Comparison of ENCODE assay signal across 11 mouse cellular contexts in the genomic region with DNA sequence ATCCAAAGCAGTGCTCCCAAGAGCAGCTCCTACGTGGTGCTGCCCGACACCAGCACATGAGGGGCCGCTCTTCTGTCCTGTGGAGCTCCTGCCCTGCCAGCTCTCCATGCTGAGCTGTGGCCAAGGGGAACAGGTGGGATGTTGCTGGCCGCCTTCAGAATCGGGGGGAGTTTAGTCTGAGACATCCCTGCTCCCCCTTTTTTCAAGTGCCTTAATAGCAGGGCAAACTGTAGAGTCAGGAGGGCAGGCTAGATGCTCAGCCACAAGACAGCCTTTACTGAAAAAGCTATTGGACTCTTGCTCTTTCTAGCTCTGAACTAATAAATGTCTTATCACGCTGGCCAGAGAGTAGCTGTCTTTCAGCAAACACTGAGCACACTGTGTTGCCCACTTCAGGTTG. TPM values are rescaled to one million over a fixed set of nuclear protein-coding genes. Genes with fewer than 3 reads are reported as not detected.
A peak's percentile ranks its signal among the peaks of the same experiment; 100 is the strongest.
DNase-seq lines count a peak whose midpoint lies in the region; ATAC-seq and TF ChIP-seq lines count a peak whose summit lies in the region.
"Had no signal": no experiment of that assay in that cellular context is flagged by ENCODE, and none has a peak within 500 bp of the region (broad histone marks: within the 10 kb centered on the region; RNA-seq: fewer than 3 reads in every experiment).

No protein-coding gene starts in this region.

- ATAC-seq in hindbrain, embryonic 11.5 days (ENCODE audit: low FRiP score) = no peak
- ATAC-seq in hindbrain, embryonic 16.5 days = no peak
- no peak for ATAC-seq in embryonic facial prominence, embryonic 12.5 days (ENCODE audit: insufficient number of reproducible peaks, insufficient read depth, low FRiP score, low TSS enrichment)
- no peak for ATAC-seq in limb, embryonic 15.5 days (ENCODE audit: insufficient number of reproducible peaks, low FRiP score, low TSS enrichment, low read depth)

- TF ChIP-seq CTCF in E14TG2a.4 (conservative IDR thresholded peaks at IDR 0.05; ENCODE audit: low read length) = no peak

- H3K27ac ChIP-seq in hindbrain, embryonic 11.5 days (ENCODE audit: low read depth, low read length) = no peak overlapping the region
- H3K27ac ChIP-seq in hindbrain, embryonic 16.5 days (ENCODE audit: low read depth, low read length) = no peak overlapping the region
- H3K27ac ChIP-seq in embryonic facial prominence, embryonic 12.5 days = peak overlapping the region; percentile 85
- H3K27ac ChIP-seq in limb, embryonic 15.5 days = peak overlapping the region; percentile 83

- no peaks in the 10 kb centered on the region for H3K9me3 ChIP-seq in hindbrain, embryonic 11.5 days (ENCODE audit: control insufficient read depth, low read length)
- no peaks in the 10 kb centered on the region for H3K9me3 ChIP-seq in hindbrain, embryonic 16.5 days (ENCODE audit: control insufficient read depth, low read length)
- H3K9me3 ChIP-seq in E14TG2a.4 (ENCODE audit: low read length) = no peaks in the 10 kb centered on the region
- H3K9me3 ChIP-seq in embryonic facial prominence, embryonic 12.5 days = no peaks in the 10 kb centered on the region
- H3K9me3 ChIP-seq in limb, embryonic 15.5 days = no peaks in the 10 kb centered on the region

- H3K9ac ChIP-seq in hindbrain, embryonic 11.5 days (ENCODE audit: low read depth, low read length) = 0 out of 2 replicates have a peak overlapping the region, but pooled peaks have one; percentile 23
- no peak overlapping the region for H3K9ac ChIP-seq in hindbrain, embryonic 16.5 days (ENCODE audit: low read depth, low read length)
- 0 out of 2 replicates have a peak overlapping the region, but pooled peaks have one; percentile 37 for H3K9ac ChIP-seq in embryonic facial prominence, embryonic 12.5 days
- H3K9ac ChIP-seq in limb, embryonic 15.5 days = no peak overlapping the region

- DNase-seq in hindbrain, embryonic 11.5 days (ENCODE audit: low spot score) = no peak
- DNase-seq in adrenal gland, adult 2 months = no peak
- DNase-seq in cerebellum, adult 9-11 months = no peak
- DNase-seq in right cerebral cortex, adult 18-20 months = no peak
- DNase-seq: cerebellum, postnatal 25 days; kidney, postnatal 14 days; lung, postnatal 10 days had no signal

- no peak overlapping the region for H3K4me2 ChIP-seq in hindbrain, embryonic 11.5 days (replicated peaks; ENCODE audit: low read depth, low read length)
- H3K4me2 ChIP-seq in hindbrain, embryonic 16.5 days (ENCODE audit: low read length) = no peak overlapping the region
- H3K4me2 ChIP-seq in embryonic facial prominence, embryonic 12.5 days (replicated peaks) = no peak overlapping the region
- H3K4me2 ChIP-seq in limb, embryonic 15.5 days = no peak overlapping the region

- H3K36me3 ChIP-seq in hindbrain, embryonic 11.5 days (ENCODE audit: control insufficient read depth, insufficient read depth, low read length) = peaks cover 12% of the 10 kb centered on the region
- H3K36me3 ChIP-seq in hindbrain, embryonic 16.5 days (ENCODE audit: control insufficient read depth, insufficient read depth, low read length) = peaks cover 37% of the 10 kb centered on the region
- peaks cover 64% of the 10 kb centered on the region for H3K36me3 ChIP-seq in E14TG2a.4 (ENCODE audit: insufficient read depth, low read length)
- H3K36me3 ChIP-seq in embryonic facial prominence, embryonic 12.5 days = peaks cover 72% of the 10 kb centered on the region
- peaks cover 75% of the 10 kb centered on the region for H3K36me3 ChIP-seq in limb, embryonic 15.5 days

- no peaks in the 10 kb centered on the region; the same call in 1 of the 2 replicates for H3K4me1 ChIP-seq in hindbrain, embryonic 11.5 days (replicated peaks; ENCODE audit: control insufficient read depth, insufficient read depth, low read length)
- H3K4me1 ChIP-seq in hindbrain, embryonic 16.5 days (ENCODE audit: control insufficient read depth, insufficient read depth, low read depth, low read length) = peaks cover 11% of the 10 kb centered on the region
- peaks cover 58% of the 10 kb centered on the region for H3K4me1 ChIP-seq in E14TG2a.4 (replicated peaks; ENCODE audit: low read depth, low read length)
- H3K4me1 ChIP-seq in embryonic facial prominence, embryonic 12.5 days = peaks cover 7% of the 10 kb centered on the region; the same call in 1 of the 2 replicates
- H3K4me1 ChIP-seq in limb, embryonic 15.5 days = peaks cover 14% of the 10 kb centered on the region

- 95% methylated on average over 6 of the region's 6 CpGs for WGBS in hindbrain, embryonic 11.5 days
- 95% methylated on average over 6 of the region's 6 CpGs for WGBS in hindbrain, embryonic 16.5 days
- WGBS in embryonic facial prominence, embryonic 12.5 days = 93% methylated on average over 6 of the region's 6 CpGs
- WGBS in limb, embryonic 15.5 days = 92% methylated on average over 6 of the region's 6 CpGs

- no peak overlapping the region for H3K4me3 ChIP-seq in hindbrain, embryonic 11.5 days (ENCODE audit: low read depth, low read length)
- no peak overlapping the region for H3K4me3 ChIP-seq in hindbrain, embryonic 16.5 days (ENCODE audit: low read length)
- H3K4me3 ChIP-seq in E14TG2a.4 (replicated peaks; ENCODE audit: low read length) = 0 out of 2 replicates have a peak overlapping the region, but pooled peaks have one; percentile 8
- no peak overlapping the region for H3K4me3 ChIP-seq in embryonic facial prominence, embryonic 12.5 days
- H3K4me3 ChIP-seq in limb, embryonic 15.5 days = no peak overlapping the region

- H3K27me3 ChIP-seq in hindbrain, embryonic 11.5 days (ENCODE audit: control insufficient read depth, insufficient read depth, low read length) = no peaks in the 10 kb centered on the region
- no peaks in the 10 kb centered on the region for H3K27me3 ChIP-seq in hindbrain, embryonic 16.5 days (replicated peaks; ENCODE audit: control insufficient read depth, insufficient read depth, low read length)
- H3K27me3 ChIP-seq in E14TG2a.4 (ENCODE audit: insufficient read depth, low read length) = no peaks in the 10 kb centered on the region
- no peaks in the 10 kb centered on the region for H3K27me3 ChIP-seq in embryonic facial prominence, embryonic 12.5 days
- H3K27me3 ChIP-seq in limb, embryonic 15.5 days = no peaks in the 10 kb centered on the region

RNA-seq across cellular contexts. Expression of a gene that starts 10.5 kb away (rescaled TPM):
- polyA plus RNA-seq in hindbrain, embryonic 11.5 days (2014; fragmentation: Nextera tagmentation; extraction: Ambion mirVana) = 27.2 and 29.6 TPM in 2 replicates
- polyA plus RNA-seq in hindbrain, embryonic 16.5 days (2015; fragmentation: Nextera tagmentation; extraction: Ambion mirVana) = 35.7 and 38.7 TPM in 2 replicates
- 46.5 and 49.3 TPM in 2 replicates for polyA plus RNA-seq in embryonic facial prominence, embryonic 12.5 days (2016; fragmentation: Nextera tagmentation; extraction: Ambion mirVana)
- polyA plus RNA-seq in limb, embryonic 15.5 days (2015; fragmentation: Nextera tagmentation; extraction: Ambion mirVana) = 57.3 and 62.0 TPM in 2 replicates
- total RNA-seq in adrenal gland, adult 2 months (2021) = 100 to 1,000 TPM in 1 of 2 experiments, 10 to 100 TPM in 1; 89.8 to 149 TPM
- polyA plus RNA-seq in adrenal gland, adult 2 months (2012; rRNA removed) = 163 and 221 TPM in 2 replicates

RNA-seq across cellular contexts. Expression of a gene that starts 15.7 kb away (rescaled TPM):
- polyA plus RNA-seq in hindbrain, embryonic 11.5 days (2014; fragmentation: Nextera tagmentation; extraction: Ambion mirVana) = 7.8 and 8.2 TPM in 2 replicates
- 14.3 and 19.1 TPM in 2 replicates for polyA plus RNA-seq in hindbrain, embryonic 16.5 days (2015; fragmentation: Nextera tagmentation; extraction: Ambion mirVana)
- polyA plus RNA-seq in embryonic facial prominence, embryonic 12.5 days (2016; fragmentation: Nextera tagmentation; extraction: Ambion mirVana) = 27.0 and 28.7 TPM in 2 replicates
- 31.1 and 31.2 TPM in 2 replicates for polyA plus RNA-seq in limb, embryonic 15.5 days (2015; fragmentation: Nextera tagmentation; extraction: Ambion mirVana)
- total RNA-seq in adrenal gland, adult 2 months (2021) = 10 to 100 TPM; 39.8 to 62.1 TPM
- 165 and 177 TPM in 2 replicates for polyA plus RNA-seq in adrenal gland, adult 2 months (2012; rRNA removed)

RNA-seq across cellular contexts. Expression of a gene that starts 37.8 kb away (rescaled TPM):
- polyA plus RNA-seq in hindbrain, embryonic 11.5 days (2014; fragmentation: Nextera tagmentation; extraction: Ambion mirVana) = 36.9 and 39.3 TPM in 2 replicates
- polyA plus RNA-seq in hindbrain, embryonic 16.5 days (2015; fragmentation: Nextera tagmentation; extraction: Ambion mirVana) = 63.3 and 70.6 TPM in 2 replicates
- polyA plus RNA-seq in embryonic facial prominence, embryonic 12.5 days (2016; fragmentation: Nextera tagmentation; extraction: Ambion mirVana) = 61.3 and 63.7 TPM in 2 replicates
- 43.3 and 48.7 TPM in 2 replicates for polyA plus RNA-seq in limb, embryonic 15.5 days (2015; fragmentation: Nextera tagmentation; extraction: Ambion mirVana)
- total RNA-seq in adrenal gland, adult 2 months (2021) = 10 to 100 TPM; 75.5 to 76.9 TPM
- 43.8 and 54.1 TPM in 2 replicates for polyA plus RNA-seq in adrenal gland, adult 2 months (2012; rRNA removed)

RNA-seq across cellular contexts. Expression of a gene that starts 40.8 kb away (rescaled TPM):
- polyA plus RNA-seq in hindbrain, embryonic 11.5 days (2014; fragmentation: Nextera tagmentation; extraction: Ambion mirVana) = 13.4 and 14.7 TPM in 2 replicates
- polyA plus RNA-seq in hindbrain, embryonic 16.5 days (2015; fragmentation: Nextera tagmentation; extraction: Ambion mirVana) = 9.2 and 13.2 TPM in 2 replicates
- polyA plus RNA-seq in embryonic facial prominence, embryonic 12.5 days (2016; fragmentation: Nextera tagmentation; extraction: Ambion mirVana) = 24.7 and 26.0 TPM in 2 replicates
- polyA plus RNA-seq in limb, embryonic 15.5 days (2015; fragmentation: Nextera tagmentation; extraction: Ambion mirVana) = 22.7 and 24.9 TPM in 2 replicates
- 10 to 100 TPM; 42.6 to 44.2 TPM for total RNA-seq in adrenal gland, adult 2 months (2021)
- 102 and 104 TPM in 2 replicates for polyA plus RNA-seq in adrenal gland, adult 2 months (2012; rRNA removed)

RNA-seq across cellular contexts. Expression of a gene that starts 40.9 kb away (rescaled TPM):
- polyA plus RNA-seq in hindbrain, embryonic 11.5 days (2014; fragmentation: Nextera tagmentation; extraction: Ambion mirVana) = 22.9 and 23.1 TPM in 2 replicates
- 22.6 and 24.8 TPM in 2 replicates for polyA plus RNA-seq in hindbrain, embryonic 16.5 days (2015; fragmentation: Nextera tagmentation; extraction: Ambion mirVana)
- polyA plus RNA-seq in embryonic facial prominence, embryonic 12.5 days (2016; fragmentation: Nextera tagmentation; extraction: Ambion mirVana) = 33.1 and 37.9 TPM in 2 replicates
- polyA plus RNA-seq in limb, embryonic 15.5 days (2015; fragmentation: Nextera tagmentation; extraction: Ambion mirVana) = 18.5 and 20.9 TPM in 2 replicates
- total RNA-seq in adrenal gland, adult 2 months (2021) = 10 to 100 TPM; 88.9 to 90.8 TPM
- 330 and 358 TPM in 2 replicates for polyA plus RNA-seq in adrenal gland, adult 2 months (2012; rRNA removed)

Comparison
In these comparisons a context has a peak if more than half of its experiments do, and no peak if none do; other contexts are left out.
1. H3K9ac ChIP-seq: peak in hindbrain, embryonic 11.5 days (single experiment) and embryonic facial prominence, embryonic 12.5 days (single experiment); none in hindbrain, embryonic 16.5 days (single experiment) and limb, embryonic 15.5 days (single experiment).
2. H3K27ac ChIP-seq: peak in embryonic facial prominence, embryonic 12.5 days (single experiment) and limb, embryonic 15.5 days (single experiment); none in hindbrain, embryonic 11.5 days (single experiment) and hindbrain, embryonic 16.5 days (single experiment).